Mouse (Mus musculus): Measurements from ENCODE around the gene Napa.

DNA sequence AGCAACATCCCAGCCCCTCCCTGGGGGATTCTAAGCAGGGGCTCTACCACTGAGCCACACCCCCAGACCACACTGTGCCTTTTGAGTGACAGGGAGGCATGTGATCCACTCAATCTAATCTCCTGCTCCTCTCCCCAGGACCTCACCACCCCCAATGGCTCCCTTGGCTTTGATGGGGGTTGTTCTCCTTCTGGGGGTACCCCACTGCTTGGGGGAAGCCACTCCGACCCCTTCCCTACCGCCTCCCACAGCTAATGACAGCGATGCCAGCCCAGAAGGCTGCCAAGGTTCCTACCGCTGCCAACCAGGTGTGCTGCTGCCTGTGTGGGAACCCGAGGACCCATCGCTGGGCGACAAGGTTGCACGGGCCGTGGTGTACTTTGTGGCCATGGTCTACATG is 35.4 kb downstream of the Napa start:
- TF ChIP-seq CTCF (IDR thresholded peaks at IDR 0.05; ENCODE audit: low read depth, low read length) = no peak
- no peak for TF ChIP-seq POLR2A (IDR thresholded peaks at IDR 0.05; ENCODE audit: borderline replicate concordance, low read depth, low read length)
